Mouse (Mus musculus): ENCODE results near the gene Tmf1.

GRCm38 (mm10) chr6:97130979-97131378, 47.9 kb downstream of the Tmf1 start:
- TF ChIP-seq GATA1 (IDR thresholded peaks at IDR 0.05; ENCODE audit: borderline replicate concordance, low read length) (no peak), FLI1 (IDR thresholded peaks at IDR 0.05; ENCODE audit: low read length) (no peak)
